Mouse (Mus musculus) CD4-positive, CD25-positive, alpha-beta regulatory T cell, adult 2 months (primary cell): ENCODE data around the gene Capn6.

ENCODE experiments used
- DNase-seq: peaks from one replicate; pipeline ENCODE4 v3.0.0-alpha.2; 2012; ENCODE audit warnings: low read depth, low spot score

The Capn6 gene

DNA sequence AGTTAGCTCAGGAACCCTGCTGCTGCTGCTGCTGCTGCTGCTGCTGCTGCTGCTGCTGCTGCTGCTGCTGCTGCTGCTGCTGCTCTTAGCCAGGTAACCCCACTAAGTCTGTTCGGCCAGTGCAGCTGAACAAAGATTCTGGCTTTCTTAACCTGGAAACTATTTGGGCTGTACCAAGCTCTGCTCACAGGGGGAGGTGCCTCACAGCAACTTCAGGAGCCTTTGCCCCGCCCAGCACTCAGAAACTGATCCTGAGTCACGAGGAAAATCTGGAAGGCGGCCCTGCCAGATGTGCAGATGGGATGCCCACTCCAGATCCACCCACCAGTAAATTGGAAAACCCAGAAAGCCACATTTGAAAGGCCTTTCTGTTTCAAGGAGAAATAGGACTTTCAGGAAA is at the start of gene Capn6:
Capn6 (minus strand) TSS at position 203 of the 400 bp plus-strand sequence.
- DNase-seq, result no peak

- DNase-seq, result no peak
These were observed 40.0 kb upstream of the Capn6 start for GRCm38 (mm10) chrX:143867129-143867664.

GRCm38 (mm10) chrX:143851351-143851750 is 24.1 kb upstream of the Capn6 start:
- no peak for DNase-seq

GRCm38 (mm10) chrX:143849969-143850368 is 22.8 kb upstream of the Capn6 start:
- DNase-seq, result no peak

GRCm38 (mm10) chrX:143846637-143847036 is 19.4 kb upstream of the Capn6 start:
- no peak for DNase-seq

GRCm38 (mm10) chrX:143826521-143826920 is 693 bp downstream of the Capn6 start:
- no peak for DNase-seq

- no peak for DNase-seq
These were observed 8.3 kb downstream of the Capn6 start for GRCm38 (mm10) chrX:143818961-143819360.

- DNase-seq, result no peak
These were observed 11.3 kb downstream of the Capn6 start for GRCm38 (mm10) chrX:143815948-143816347.

DNA sequence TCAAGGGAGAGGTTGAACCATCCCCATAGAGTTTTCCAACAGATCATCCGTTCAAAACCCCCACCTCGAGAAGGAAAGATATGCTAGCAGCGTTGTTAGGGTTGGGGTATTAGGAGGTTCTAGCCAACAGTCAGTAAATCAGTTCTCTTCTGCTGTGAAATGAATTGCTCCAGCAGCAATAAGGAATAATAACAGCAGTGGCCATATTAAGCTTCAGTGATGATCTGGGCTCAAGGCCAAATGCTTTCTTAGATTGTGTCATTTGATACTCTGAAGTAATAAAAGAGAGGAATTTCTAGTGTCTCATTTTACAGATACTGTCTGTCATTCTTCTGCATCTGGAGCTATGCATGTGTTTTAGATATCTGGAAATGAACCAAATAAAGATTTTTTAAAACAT is 64.7 kb downstream of the Capn6 start:
- no peak for DNase-seq
